Mouse (Mus musculus): ENCODE data around the gene Gm5089. TPM values are rescaled to one million over a fixed set of nuclear protein-coding genes. Genes with fewer than 3 reads are reported as not detected.
A peak's percentile ranks its signal among the peaks of the same experiment; 100 is the strongest.

Gm5089 gene
- total and polyA plus RNA-seq, 3 experiments, result not detected

DNA sequence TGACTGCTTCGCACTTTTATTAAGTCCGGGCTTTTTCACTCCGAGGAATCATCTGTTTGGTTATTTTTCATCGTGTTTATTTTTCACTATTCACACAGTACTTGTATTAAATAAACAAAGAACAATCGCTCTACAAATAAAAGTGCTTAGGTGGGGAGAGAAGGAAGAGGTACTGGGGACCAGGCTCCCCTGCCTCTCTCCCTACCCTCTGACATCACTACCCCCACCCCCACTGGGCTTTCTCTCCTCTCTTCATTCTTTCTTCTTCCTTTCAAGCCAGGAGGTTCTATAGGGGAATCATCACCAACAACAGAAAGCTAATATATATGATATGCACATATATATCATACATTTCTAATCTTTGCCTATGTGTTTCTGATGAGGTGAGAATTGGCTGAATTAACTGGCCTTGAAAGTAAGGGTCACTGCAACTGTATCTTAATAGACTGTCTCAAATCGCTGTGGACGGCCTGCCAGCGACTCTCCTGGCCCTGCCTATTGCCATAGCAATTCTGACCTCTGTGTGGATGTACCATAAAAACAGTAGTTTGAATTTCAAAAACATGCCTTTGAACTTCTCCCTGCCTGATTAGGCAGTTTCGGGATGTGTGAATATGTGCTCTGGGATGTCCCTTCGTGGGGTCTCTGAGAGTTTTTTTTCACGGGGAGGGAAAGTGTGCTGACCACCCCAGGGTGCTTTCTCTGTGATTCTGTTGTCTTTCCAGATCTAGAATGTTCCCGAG, 3.3 kb upstream of the Gm5089 start:
- no peak overlapping the region for H3K27ac ChIP-seq (ENCODE audit: control insufficient read depth, low read depth, low read length)
- peaks cover 0 to 3% of the 10 kb centered on the region in 2 experiments; a peak in 2 of 4 replicates for H3K4me1 ChIP-seq (ENCODE audit: control insufficient read depth in 1 of 2, insufficient read depth in 2 of 2, low read length in 2 of 2)
- H3K36me3 ChIP-seq (ENCODE audit: control insufficient read depth in 1 of 2, insufficient read depth in 2 of 2, low read length in 2 of 2), result peaks cover 2 to 7% of the 10 kb centered on the region in 2 experiments
- no peak for DNase-seq (ENCODE audit: low read depth, low spot score)
- no peaks in the 10 kb centered on the region for H3K79me2 ChIP-seq (ENCODE audit: control insufficient read depth, insufficient read depth, low read length, poor library complexity)
- no peaks in the 10 kb centered on the region for H3K9me3 ChIP-seq (replicated peaks; ENCODE audit: insufficient read depth, low read length)
- no peak overlapping the region for H3K4me3 ChIP-seq (ENCODE audit: control insufficient read depth in 1 of 2, insufficient read depth in 1 of 2, low read depth in 2 of 2, low read length in 2 of 2)
- no peaks in the 10 kb centered on the region for H3K27me3 ChIP-seq (ENCODE audit: control insufficient read depth in 1 of 2, insufficient read depth in 2 of 2, low read length in 2 of 2)
- TF ChIP-seq USF2 (IDR thresholded peaks at IDR 0.05; ENCODE audit: borderline replicate concordance in 1 of 2, insufficient read depth in 1 of 2, low read depth in 1 of 2, low read length in 2 of 2) (no peak), RAD21 (IDR thresholded peaks at IDR 0.05; ENCODE audit: low read depth, low read length) (no peak), GABPA (IDR thresholded peaks at IDR 0.05; ENCODE audit: low read depth, low read length) (no peak), SMC3 (IDR thresholded peaks at IDR 0.05; ENCODE audit: low read depth, low read length) (no peak), ZMIZ1 (IDR thresholded peaks at IDR 0.05; ENCODE audit: low read depth, low read length) (no peak), E2F4 (IDR thresholded peaks at IDR 0.05; ENCODE audit: borderline replicate concordance, low read depth, low read length) (no peak), RCOR1 (IDR thresholded peaks at IDR 0.05; ENCODE audit: low read depth, low read length) (no peak), TAL1 (IDR thresholded peaks at IDR 0.05; ENCODE audit: low read length) (no peak), ZC3H11A (IDR thresholded peaks at IDR 0.05; ENCODE audit: low read depth, low read length) (no peak), POLR2AphosphoS5 (IDR thresholded peaks at IDR 0.05; ENCODE audit: borderline replicate concordance, low read depth, low read length) (no peak), UBTF (IDR thresholded peaks at IDR 0.05; ENCODE audit: borderline replicate concordance, insufficient read depth, low read depth, low read length) (no peak)
- H3K9ac ChIP-seq (ENCODE audit: control insufficient read depth, low read depth, low read length, poor library complexity, severe bottlenecking), result no peak overlapping the region

DNA sequence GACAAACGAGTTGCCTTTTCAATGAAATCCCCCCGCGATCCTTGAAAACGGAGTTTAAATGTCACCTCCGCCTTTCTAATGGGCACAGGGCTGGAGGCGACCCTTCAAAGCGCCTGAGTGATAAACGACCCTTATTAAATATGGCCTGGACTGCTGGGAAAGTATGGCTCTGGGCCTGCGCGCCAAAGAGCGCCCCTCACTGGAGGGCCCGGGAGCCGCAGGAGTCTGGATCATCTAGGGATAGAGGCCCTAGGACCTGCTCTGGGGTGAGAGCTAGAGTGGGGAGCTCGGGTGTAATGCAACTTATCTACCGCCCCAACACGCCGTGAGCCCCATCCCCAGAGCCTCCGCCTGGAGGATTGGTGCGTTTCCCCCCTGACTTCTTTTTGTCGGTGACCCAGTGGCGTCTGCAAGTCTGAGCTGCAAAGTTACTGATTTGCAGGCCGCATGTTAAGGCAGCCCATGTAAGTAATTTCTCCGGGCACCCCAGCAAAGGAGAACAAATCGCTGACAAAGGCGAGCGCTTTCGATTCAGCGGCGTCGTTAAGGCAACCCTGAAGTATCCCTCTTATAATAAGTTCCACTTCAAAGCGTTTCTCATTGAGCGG, 2.6 kb upstream of the Gm5089 start:
- H3K9me3 ChIP-seq (replicated peaks; ENCODE audit: insufficient read depth, low read length), result no peaks in the 10 kb centered on the region
- no peaks in the 10 kb centered on the region for H3K79me2 ChIP-seq (ENCODE audit: control insufficient read depth, insufficient read depth, low read length, poor library complexity)
- H3K36me3 ChIP-seq (ENCODE audit: control insufficient read depth in 1 of 2, insufficient read depth in 2 of 2, low read length in 2 of 2), result peaks cover 2 to 7% of the 10 kb centered on the region in 2 experiments; a peak in 3 of 4 replicates
- H3K9ac ChIP-seq (ENCODE audit: control insufficient read depth, low read depth, low read length, poor library complexity, severe bottlenecking), result no peak overlapping the region
- DNase-seq (ENCODE audit: low read depth, low spot score), result no peak
- no peak overlapping the region for H3K27ac ChIP-seq (ENCODE audit: control insufficient read depth, low read depth, low read length)
- peak in 1 of 3 experiments; percentile 38; a peak in 3 of 6 replicates for TF ChIP-seq CTCF (IDR thresholded peaks at IDR 0.05 in 2 of 3, conservative IDR thresholded peaks at IDR 0.05 in 1 of 3; ENCODE audit: control insufficient read depth in 1 of 3, insufficient read depth in 1 of 3, low read depth in 2 of 3, low read length in 3 of 3, poor library complexity in 1 of 3, severe bottlenecking in 1 of 3)
- TF ChIP-seq ZMIZ1 (IDR thresholded peaks at IDR 0.05; ENCODE audit: low read depth, low read length), result no peak
- peaks cover 0 to 3% of the 10 kb centered on the region in 2 experiments; a peak in 2 of 4 replicates for H3K4me1 ChIP-seq (ENCODE audit: control insufficient read depth in 1 of 2, insufficient read depth in 2 of 2, low read length in 2 of 2)
- no peak overlapping the region for H3K4me3 ChIP-seq (ENCODE audit: control insufficient read depth in 1 of 2, insufficient read depth in 1 of 2, low read depth in 2 of 2, low read length in 2 of 2)
- H3K27me3 ChIP-seq (ENCODE audit: control insufficient read depth in 1 of 2, insufficient read depth in 2 of 2, low read length in 2 of 2), result no peaks in the 10 kb centered on the region
